In the genomic region with DNA sequence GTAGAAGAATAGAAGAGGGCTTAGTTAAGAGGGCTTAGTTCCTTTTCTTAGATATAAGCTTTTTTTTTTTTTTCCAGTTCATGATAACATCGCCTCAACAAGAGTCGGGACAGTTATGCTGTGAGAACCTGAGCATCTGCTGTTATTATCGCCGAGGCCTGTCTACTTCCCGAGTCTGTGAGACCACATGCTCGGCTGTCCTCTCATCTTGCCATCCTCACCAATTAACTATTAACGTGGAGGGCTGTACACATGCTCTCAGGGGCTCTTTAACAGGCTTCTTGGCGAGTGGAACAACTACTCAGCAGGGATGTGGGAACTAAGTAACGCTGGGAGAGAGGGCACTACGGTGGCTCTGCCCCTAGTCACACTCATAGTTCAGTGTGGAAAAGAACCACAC, we compare ENCODE assay signal across 16 mouse cellular contexts.
DNase-seq lines count a peak whose midpoint lies in the region; ATAC-seq lines count a peak whose summit lies in the region.
"Had no signal": no experiment of that assay in that cellular context is flagged by ENCODE, and none has a peak within 500 bp of the region (broad histone marks: within the 10 kb centered on the region; RNA-seq: fewer than 3 reads in every experiment).

No protein-coding gene starts in this region.

- no peaks in the 10 kb centered on the region for H3K4me1 ChIP-seq in hindbrain, embryonic 14.5 days (replicated peaks; ENCODE audit: control insufficient read depth, insufficient read depth, low read length)
- H3K4me1 ChIP-seq: limb, embryonic 15.5 days had no signal

- no peak overlapping the region for H3K9ac ChIP-seq in hindbrain, embryonic 14.5 days
- H3K9ac ChIP-seq: limb, embryonic 15.5 days; lung, embryonic 14.5 days had no signal

- no peaks in the 10 kb centered on the region for H3K36me3 ChIP-seq in hindbrain, embryonic 14.5 days (replicated peaks; ENCODE audit: control insufficient read depth, insufficient read depth)
- H3K36me3 ChIP-seq: limb, embryonic 15.5 days had no signal

- no peaks in the 10 kb centered on the region for H3K27me3 ChIP-seq in hindbrain, embryonic 14.5 days (ENCODE audit: control insufficient read depth, insufficient read depth, low read length)
- H3K27me3 ChIP-seq: CH12.LX; limb, embryonic 15.5 days had no signal

- no peak overlapping the region for H3K4me2 ChIP-seq in hindbrain, embryonic 14.5 days (replicated peaks)
- H3K4me2 ChIP-seq: limb, embryonic 15.5 days; lung, embryonic 14.5 days had no signal

- H3K9me3 ChIP-seq in hindbrain, embryonic 14.5 days (ENCODE audit: control insufficient read depth, low read length): no peaks in the 10 kb centered on the region
- H3K9me3 ChIP-seq: limb, embryonic 15.5 days had no signal

- ATAC-seq in cerebellum, adult (ENCODE audit: insufficient number of reproducible peaks, low FRiP score, low TSS enrichment): peak; percentile 75
- peak; percentile 48; the same call in 1 of the 2 replicates for ATAC-seq in hindbrain, embryonic 14.5 days (ENCODE audit: low FRiP score)
- ATAC-seq: intestine, postnatal 0 days had no signal

- no peak overlapping the region for H3K27ac ChIP-seq in hindbrain, embryonic 14.5 days
- H3K27ac ChIP-seq: limb, embryonic 15.5 days; stomach, postnatal 0 days had no signal

- no peak overlapping the region for H3K4me3 ChIP-seq in hindbrain, embryonic 14.5 days (replicated peaks; ENCODE audit: low read length)
- H3K4me3 ChIP-seq: erythroblast, embryonic 14.5 days; limb, embryonic 15.5 days had no signal

- WGBS in hindbrain, embryonic 14.5 days: 32% methylated on average over 10 of the region's 10 CpGs

- DNase-seq in left cerebral cortex, postnatal 4 days: peak; percentile 66
- no peak for DNase-seq in left cerebral cortex, postnatal 10 days (ENCODE audit: extremely low spot score in 1 of 2, low spot score in 2 of 2)
- peak; percentile 73 to 77 for DNase-seq in cerebellum, postnatal 10 days
- no peak for DNase-seq in hindbrain, embryonic 14.5 days (ENCODE audit: low spot score)
- DNase-seq in frontal cortex, postnatal 25 days (ENCODE audit: low spot score in 2 of 2): no peak
- DNase-seq in urinary bladder, adult 18-20 months (ENCODE audit: low spot score in 2 of 2): no peak
- DNase-seq in embryo, embryonic 10 days (ENCODE audit: low spot score): no peak
- DNase-seq: adrenal gland, postnatal 25 days; gastrocnemius, postnatal 25 days; lung, embryonic 14.5 days had no signal

- intact Hi-C loops in left cerebral cortex, postnatal 4 days (cut with DNase I): loop anchor here (10.0 kb wide), 1 partner anchor 120 kb away; no protein-coding TSS in a partner anchor
- intact Hi-C loops in left cerebral cortex, postnatal 10 days (cut with DNase I): no loop called here

Comparison
In these comparisons a context has a peak if more than half of its experiments do, and no peak if none do; other contexts are left out.
1. DNase-seq: peak in left cerebral cortex, postnatal 4 days (single experiment) and cerebellum, postnatal 10 days (2 of 2); none in left cerebral cortex, postnatal 10 days (0 of 2), hindbrain, embryonic 14.5 days (single experiment), frontal cortex, postnatal 25 days (0 of 2), urinary bladder, adult 18-20 months (0 of 2) and embryo, embryonic 10 days (single experiment).